Mouse (Mus musculus) gastrocnemius, postnatal 4 days (tissue): Measurements from ENCODE around the gene Lmbrd1. TPM values are rescaled to one million over a fixed set of nuclear protein-coding genes. Genes with fewer than 3 reads are reported as not detected.
"Not testable (repeated sequence)": the region's sequence is repeated elsewhere in the genome, so short reads cannot be mapped to it uniquely, and the experiment has no call there.

ENCODE experiments used
- DNase-seq, 2 experiments: peaks; one replicate each; pipeline ENCODE4 v3.0.0; 2021 to 2022; ENCODE audit warnings: low spot score in 2 of 2, mixed read lengths in 2 of 2
- total RNA-seq, 2 experiments: library from RNA; stranded (reverse); gene quantifications; 2 replicates each; pipeline ENCODE4 v1.2.3; 2021

Gene Lmbrd1
- total RNA-seq, 2 experiments from 2014 or later: 25.3 to 27.6 TPM

DNA sequence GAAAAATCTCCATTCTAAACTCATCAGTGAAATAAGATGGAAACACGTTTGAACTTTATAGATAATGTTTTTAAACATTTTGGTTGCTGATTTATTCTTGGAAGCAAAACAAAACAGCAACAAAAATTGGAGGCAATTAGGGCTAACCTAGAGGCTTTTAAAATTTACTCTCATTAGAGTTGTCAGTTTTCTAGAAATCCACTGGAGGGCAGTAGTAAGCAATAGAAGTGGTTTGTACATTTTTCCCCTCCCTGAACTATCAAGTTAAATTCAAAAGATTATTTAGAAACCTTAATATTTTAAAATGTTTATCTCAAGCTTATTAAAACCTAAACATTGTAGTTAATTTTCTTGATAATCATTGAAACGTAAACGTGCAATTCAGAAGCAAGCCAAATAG, 41.2 kb downstream of the Lmbrd1 start:
- no peak for DNase-seq

DNA sequence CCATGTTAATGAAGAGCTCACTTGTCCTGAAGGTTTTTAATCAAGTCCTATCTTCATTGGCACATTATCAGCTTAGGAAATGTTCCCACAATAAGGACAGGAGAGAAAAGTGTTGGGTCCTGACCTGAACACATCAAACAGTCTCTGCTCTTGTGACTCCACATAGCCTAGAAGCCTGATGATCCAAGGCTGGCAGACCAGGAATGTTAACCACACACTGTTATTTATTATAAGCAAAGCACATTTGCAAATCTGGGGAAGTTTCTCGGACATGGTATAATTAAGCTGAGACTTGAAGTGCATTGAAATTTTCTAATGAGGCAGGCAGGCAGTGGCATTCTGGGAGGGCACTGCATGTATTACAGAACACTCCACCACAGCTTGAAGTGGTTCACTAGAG, 41.8 kb downstream of the Lmbrd1 start:
- no peak for DNase-seq

DNA sequence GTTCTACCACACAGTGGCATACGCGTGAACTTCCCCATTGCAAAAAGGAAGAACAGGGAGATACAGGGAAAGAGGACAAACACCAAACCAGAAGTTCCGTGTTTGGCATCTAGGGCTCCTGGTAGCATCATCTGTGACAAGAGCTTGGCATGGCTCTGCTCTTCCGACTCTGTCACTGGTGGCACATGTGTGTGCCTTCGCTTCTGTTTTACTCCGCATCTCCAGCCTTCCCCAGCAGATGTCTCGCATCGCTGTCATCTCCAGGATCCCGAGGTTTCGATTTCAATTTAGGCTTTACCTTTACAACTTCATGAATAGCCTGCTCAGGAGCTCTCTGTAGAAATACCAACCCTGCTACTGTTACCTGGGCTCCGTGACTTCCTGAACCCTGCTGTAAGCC, 51.4 kb downstream of the Lmbrd1 start:
- DNase-seq: no peak

DNA sequence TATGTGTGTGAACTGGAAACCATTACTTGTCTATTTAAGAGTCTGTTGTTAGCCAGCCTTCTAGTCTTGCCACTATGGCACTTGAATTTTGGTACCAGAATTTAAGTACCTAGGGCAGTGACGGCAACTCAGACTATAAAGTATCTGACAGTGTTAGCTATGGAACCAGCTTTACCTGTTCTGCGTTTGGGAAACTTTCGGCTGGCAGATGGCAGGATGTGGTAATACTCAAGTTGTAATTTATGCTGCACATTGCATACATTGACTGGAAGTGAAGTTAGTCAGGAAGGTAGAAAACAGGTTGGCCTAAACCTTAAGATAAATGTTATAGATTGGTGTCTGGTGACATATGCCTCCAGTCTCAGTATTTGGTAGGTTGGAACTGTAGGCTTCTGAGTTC, 53.9 kb downstream of the Lmbrd1 start:
- no peak for DNase-seq

DNA sequence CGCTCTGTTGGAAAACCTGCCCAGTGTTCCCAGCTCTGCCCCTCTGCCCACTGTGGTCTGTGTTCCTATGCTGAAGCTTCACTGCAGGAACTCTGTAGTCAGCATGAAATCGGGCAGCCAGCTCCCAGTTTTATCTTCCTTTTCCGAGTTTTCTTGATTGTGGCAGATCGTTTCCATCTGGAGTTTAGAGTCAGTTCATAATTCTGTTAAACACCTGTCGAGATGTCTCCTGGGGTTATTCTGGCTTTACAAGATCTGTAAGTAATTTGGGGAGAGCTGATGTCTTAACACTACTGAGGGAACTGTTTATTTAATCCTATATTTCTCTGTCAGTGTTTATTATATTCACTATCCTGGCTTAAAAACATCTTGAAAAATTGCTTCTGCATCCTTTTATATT, 56.4 kb downstream of the Lmbrd1 start:
- no peak for DNase-seq

DNA sequence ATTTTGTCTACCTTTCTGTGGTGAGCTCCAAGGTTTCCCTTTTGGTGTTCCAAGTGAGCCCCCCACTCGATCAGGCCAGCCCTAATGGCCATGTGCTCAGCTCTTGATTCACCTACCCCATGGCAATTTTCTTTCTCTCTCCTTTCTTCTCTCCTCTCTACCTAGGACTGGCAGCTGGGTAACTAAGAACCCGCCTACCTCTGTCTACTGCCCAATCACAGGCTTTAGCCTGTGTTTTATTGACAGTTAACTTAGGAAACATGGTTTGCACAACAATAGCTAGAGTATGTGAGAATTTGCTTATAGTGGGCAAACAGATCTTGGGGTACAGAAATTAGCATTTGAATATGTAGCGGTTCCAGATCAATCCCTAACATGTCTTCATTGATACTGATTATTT, 62.5 kb downstream of the Lmbrd1 start:
- no peak for DNase-seq

DNA sequence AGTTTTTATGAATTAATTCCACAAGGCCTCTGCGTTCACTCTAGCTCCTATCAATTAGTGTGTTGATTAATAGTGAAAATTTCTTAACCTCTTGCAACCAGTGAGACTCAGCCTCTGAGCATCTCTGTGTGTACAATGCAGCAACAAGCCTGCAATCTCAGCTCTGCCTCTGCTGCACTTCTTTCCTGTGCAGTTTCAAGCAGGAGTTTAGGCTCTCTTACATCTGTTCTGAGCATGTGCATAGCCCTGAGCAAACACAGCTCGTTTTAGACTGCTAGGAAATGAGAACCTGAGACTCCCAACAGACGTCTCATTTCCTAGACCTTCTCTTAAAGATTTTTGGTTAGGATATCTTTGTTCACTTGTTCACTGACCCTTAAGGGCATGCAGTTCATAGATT, 63.1 kb downstream of the Lmbrd1 start:
- DNase-seq: no peak

DNA sequence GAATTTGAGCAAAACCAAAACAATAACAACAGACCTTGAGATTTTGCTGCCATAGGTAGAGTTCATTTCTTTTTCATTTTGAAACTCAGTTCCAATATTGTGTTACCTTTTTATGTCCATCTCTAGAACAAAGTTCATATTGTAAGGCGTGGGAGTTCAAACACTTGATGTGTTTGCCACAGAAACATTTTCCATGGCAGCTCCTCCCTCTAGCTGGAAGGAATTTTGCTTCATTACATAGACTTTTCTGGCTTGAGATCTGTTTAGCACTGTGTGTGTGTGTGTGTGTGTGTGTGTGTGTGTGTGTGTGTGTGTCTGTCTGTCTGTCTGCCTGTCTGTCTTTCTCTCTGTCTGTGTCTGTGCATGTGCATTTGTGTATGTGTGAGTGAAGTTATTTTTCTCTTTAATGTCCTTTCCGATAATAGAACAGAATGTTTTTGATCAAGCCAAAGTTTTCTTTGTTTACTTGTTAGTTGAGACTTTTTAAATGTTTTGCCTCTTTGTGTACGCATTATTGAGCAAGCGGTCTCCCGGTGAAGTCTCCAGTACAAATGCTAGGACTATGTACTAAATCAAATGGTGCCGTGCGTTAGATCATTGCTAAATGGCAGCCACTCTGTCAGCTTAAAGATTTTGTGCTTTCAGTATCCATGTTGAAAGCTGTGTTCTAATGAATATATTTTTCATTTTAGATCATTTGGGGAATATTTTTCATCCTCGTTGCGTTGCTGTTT, 64.9 kb downstream of the Lmbrd1 start:
- no peak for DNase-seq

DNA sequence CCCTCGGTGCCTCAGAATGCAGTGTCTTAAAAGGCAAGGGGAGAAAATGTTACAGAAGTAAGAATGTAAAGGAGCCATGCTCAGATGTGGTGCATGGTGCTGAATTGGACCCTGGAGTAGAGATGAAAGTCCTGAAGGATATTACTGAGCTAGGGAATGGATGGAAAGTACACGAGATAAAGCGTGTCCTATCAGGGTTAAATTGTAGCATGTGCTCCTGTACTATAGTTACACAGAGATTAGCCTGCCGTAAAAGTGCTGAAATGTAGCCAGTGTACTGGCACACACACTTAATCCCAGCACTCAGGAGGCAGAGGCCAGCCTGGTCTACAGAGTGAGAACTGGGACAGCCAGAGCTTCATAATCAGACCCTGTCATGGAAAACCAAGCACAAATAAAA, 74.3 kb downstream of the Lmbrd1 start:
- no peak for DNase-seq

DNA sequence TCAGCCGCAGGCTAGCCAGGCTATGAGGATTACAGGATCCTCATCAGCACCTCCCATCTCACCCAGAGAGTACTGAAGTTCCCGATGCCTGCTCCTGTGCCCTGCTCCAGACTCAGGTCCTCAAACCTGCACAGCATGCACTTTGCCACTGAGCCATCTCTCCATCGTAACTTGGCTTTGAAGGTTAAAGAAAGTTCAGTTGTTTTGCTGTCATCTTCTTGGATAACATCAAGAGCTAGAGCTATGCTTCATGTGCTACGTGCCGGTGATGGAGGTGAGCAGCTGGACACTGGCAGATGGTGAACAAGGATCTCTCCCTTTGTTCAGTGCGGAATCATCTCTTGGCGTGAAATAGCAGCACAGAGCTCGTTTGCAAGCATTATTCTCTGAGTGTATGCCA, 80.1 kb downstream of the Lmbrd1 start:
- DNase-seq: no peak

DNA sequence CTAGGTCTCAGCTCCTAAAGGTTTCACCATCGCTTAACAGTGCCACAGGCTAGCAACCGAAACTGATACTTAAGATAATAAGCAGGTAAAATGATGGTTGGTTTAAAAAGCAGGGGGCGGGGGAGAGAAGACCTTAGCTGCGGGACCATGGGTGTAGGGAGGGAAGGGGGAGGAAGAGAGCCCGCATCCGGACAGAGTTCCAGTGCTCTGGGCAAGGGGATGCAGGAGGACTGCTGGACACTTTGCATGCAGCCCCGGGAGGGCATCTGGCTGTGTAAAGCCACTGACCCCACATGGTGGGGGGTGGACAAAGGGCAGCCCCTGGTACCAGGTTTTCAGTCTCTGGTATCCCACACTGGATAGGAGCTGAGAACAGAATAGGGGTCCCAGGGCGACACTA, 88.0 kb downstream of the Lmbrd1 start:
- DNase-seq: no peak

DNA sequence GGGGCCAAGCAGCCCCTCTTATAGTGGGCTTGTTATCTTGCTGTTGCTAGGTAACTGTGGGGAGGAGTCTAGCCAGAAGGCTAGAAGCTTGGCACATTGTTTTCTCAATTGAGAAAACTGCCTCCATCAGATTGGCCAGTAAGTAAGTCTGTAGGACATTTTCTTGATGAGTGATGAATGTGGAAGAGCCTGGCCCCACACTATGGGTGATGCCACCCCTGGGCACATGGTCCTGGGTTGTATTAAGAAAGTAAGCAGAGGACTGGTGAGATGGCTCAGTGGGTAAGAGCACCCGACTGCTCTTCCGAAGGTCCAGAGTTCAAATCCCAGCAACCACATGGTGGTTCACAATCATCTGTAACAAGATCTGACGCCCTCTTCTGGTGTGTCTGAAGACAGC, 88.8 kb downstream of the Lmbrd1 start:
- not testable (repeated sequence) for DNase-seq

DNA sequence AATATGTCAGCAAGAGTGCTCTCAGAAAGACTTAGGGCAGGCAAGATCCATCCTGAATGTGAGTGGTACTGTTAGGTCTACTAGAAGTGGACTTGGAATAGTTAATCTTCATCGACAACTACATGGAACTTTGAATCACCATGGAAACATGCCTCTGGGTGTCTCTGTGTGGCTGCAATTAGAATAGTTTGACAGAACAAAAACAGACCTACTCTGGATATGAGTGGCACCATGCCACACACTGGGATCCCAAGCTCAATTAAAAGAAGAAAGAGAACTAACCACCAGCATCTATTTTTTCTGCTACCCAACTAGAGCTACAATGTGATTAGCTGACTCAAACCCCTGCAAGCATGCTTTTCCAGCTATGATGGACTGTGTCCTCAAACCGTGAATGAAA, 95.2 kb downstream of the Lmbrd1 start:
- DNase-seq: no peak

DNA sequence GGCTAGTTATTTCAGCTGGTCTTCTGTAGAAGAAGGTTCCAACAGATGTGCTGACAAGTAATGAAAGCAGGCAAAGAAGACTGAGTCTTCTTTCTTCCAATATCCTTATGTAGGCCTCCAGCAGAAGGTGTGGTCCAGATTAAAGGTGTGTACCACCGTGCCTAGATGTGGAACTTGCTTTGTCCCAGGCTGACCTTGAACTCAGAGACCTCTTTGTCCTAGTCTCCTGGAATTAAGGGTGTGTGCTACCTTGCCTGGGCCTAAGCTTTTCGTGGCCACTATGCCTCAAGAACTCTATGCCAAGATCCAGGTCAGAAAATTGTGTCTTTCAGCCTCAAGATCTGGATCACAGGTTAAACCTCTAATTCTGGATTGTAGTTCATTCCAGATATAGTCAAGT, 98.1 kb downstream of the Lmbrd1 start:
- DNase-seq: no peak

DNA sequence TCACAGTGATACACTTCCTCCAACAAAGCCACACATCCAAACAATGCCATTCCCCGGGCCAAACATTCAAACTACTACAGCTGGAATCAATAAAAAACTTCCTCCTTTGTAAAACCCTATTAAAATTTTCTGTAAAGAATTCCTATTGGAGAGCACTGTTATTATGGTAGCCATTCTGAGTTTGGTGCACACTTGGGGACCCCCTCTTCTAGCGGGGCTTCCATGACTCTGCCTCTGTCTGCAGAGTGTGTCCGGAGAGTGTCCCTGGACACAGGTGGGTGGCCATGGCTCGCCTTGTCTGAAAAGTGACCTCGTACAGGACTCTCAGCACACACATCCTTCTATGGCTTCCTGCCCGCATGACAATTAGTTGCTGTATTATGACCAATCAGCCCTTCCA, 114.7 kb downstream of the Lmbrd1 start:
- DNase-seq: no peak

DNA sequence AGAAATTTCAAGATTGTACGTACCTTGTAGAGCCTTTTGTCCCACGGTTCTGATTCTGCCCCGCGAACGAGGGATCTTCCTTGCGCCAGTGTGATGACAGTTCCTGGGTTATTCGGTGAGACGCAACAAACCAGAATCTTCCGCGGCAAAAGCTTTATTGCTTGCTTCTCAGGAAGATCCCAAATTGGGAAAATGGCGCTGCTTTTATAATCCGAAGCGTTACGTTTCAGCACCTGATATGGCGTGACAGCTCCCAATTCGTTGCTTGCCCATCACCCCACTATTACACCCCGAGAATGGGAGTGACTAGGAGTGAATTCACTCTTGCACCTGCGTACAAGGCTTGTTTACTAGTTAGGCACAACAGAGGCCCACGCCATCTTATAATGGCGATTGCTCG, 129.5 kb downstream of the Lmbrd1 start:
- not testable (repeated sequence) for DNase-seq

Other genes starting within 250 kb of the Lmbrd1 start
- gene Col19a1, start 91.2 kb upstream of the Lmbrd1 start, total RNA-seq: 10 to 100 TPM in 1 of 2 experiments, 1 to 10 TPM in 1; 9.0 to 11.1 TPM